Mouse (Mus musculus) hindbrain, embryonic 12.5 days (tissue): Measurements from ENCODE around the gene Pigs. TPM values are rescaled to one million over a fixed set of nuclear protein-coding genes. Genes with fewer than 3 reads are reported as not detected.

Experiments used
- ATAC-seq: fragments of 200-750 bp; cut with Nextera tagmentation; 2 replicates; pipeline ENCODE4 v1.8.0; 2017; ENCODE audit warnings: moderate TSS enrichment; ENCODE audit not compliant: low FRiP score
- H3K27ac ChIP-seq: fragments of 300-500 bp; sonication (generic); 2 replicates; pipeline ENCODE4 v1.5.1; 2016; ENCODE audit warnings: mild to moderate bottlenecking
- H3K27me3 ChIP-seq: fragments of 300-500 bp; sonication (generic); 2 replicates; pipeline ENCODE4 v1.6.1; 2016; ENCODE audit warnings: mild to moderate bottlenecking
- H3K36me3 ChIP-seq: fragments of 300-500 bp; sonication (generic); 2 replicates; pipeline ENCODE4 v1.6.1; 2016; ENCODE audit warnings: mild to moderate bottlenecking
- H3K4me1 ChIP-seq: fragments of 300-500 bp; sonication (generic); 2 replicates; pipeline ENCODE4 v1.6.1; 2016
- H3K4me2 ChIP-seq: fragments of 300-500 bp; sonication (generic); replicated peaks from 2 replicates; pipeline ENCODE4 v1.6.1; 2016; ENCODE audit warnings: mild to moderate bottlenecking
- H3K4me3 ChIP-seq: fragments of 300-500 bp; sonication (generic); 2 replicates; pipeline ENCODE4 v1.5.1; 2016; ENCODE audit warnings: mild to moderate bottlenecking
- H3K9ac ChIP-seq: fragments of 300-500 bp; sonication (generic); 2 replicates; pipeline ENCODE4 v1.6.1; 2016; ENCODE audit warnings: mild to moderate bottlenecking, moderate library complexity
- H3K9me3 ChIP-seq: fragments of 300-500 bp; sonication (generic); replicated peaks from 2 replicates; pipeline ENCODE4 v1.6.1; 2016; ENCODE audit warnings: mild to moderate bottlenecking
- WGBS: fragments of 180-500 bp; shearing (Covaris S2); methylation state at CpG from one replicate; pipeline ENCODE4 v1.1.7; 2016; 5-methylcytosine and 5-hydroxymethylcytosine counted together
- polyA plus RNA-seq: library from polyadenylated mRNA; unstranded; fragments of >200 nt; fragmentation: Nextera tagmentation; extraction: Ambion mirVana; gene quantifications from 2 replicates; pipeline ENCODE4 v1.2.1, GENCODE M21; 2016

The Pigs gene
- polyA plus RNA-seq = 76.9 and 77.1 TPM in 2 replicates

DNA sequence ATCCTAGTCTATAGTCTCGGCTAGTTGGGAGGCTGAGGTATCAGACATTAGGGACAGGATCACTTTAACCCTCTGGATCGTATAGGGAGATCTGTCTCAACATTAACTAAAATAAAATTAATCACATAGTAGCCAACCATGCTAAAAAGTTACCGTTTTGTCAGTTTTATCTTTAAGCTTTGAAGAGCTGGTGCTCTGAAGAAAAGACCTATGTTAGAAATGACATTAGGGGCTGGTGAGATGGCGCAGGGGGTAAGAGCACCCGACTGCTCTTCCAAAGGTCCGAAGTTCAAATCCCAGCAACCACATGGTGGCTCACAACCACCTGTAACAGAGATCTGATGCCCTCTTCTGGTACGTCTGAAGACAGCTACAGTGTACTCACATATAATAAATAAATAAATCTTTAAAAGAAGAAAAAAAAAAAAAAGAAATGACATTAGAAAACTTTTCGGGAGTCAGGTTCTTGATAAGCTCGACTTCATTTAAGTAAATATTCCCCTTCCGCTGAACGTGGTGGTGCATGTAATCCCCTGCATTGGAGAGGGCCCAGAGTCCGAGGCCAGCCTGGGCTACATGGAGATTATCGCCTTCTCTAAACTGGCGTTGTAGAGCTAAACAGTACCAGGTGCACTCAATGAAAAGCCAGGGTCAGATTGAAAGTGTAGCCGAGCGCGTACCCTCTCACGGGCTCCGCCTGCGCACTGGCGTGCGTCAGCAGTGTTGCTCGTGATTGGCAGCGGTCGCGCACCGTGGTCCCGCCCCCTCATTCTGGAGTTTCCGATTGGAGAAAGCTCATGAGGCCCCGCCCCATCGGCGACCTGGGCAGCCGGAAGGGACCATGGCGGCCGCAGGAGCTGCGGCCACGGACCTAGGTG is at the start of gene Pigs:
Pigs (plus strand) TSS at position 782 of the 878 bp plus-strand sequence.
- ATAC-seq = peak; percentile 93
- Histone ChIP-seq H3K9ac (peak within 1 kb of the TSS; percentile 84), H3K36me3 (peaks cover 8% of the 10 kb centered on the region), H3K9me3 (no peaks in the 10 kb centered on the region), H3K27ac (0 out of 2 replicates have a peak within 1 kb of the TSS, but pooled peaks have one; percentile 17), H3K4me2 (peak within 1 kb of the TSS; percentile 95), H3K4me1 (peaks cover 14% of the 10 kb centered on the region), H3K4me3 (peak within 1 kb of the TSS; percentile 92), H3K27me3 (no peaks in the 10 kb centered on the region)
- WGBS = 13% methylated on average over 36 of the region's 37 CpGs

DNA sequence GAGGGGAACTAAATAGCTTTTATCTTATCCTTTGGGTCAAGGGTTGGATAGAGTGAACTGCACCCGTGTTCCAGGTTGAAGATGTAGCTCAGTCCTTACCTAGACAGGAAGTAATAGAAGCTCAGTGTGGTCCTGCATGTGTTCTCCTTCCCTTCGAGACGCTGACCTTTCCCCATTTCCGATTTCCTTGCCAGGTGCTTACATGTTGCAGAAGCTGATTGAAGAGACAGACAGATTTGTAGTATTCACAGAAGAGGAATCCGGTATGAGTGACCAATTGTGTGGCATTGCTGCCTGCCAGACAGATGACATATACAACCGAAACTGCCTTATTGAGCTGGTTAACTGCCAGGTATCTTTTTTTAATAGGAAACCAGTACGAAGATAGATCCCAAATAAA is 49.4 kb upstream of the Pigs start:
- no peak overlapping the region for H3K4me3 ChIP-seq
- H3K4me1 ChIP-seq = no peaks in the 10 kb centered on the region
- no peak for ATAC-seq
- H3K36me3 ChIP-seq = peaks cover 94% of the 10 kb centered on the region
- no peaks in the 10 kb centered on the region for H3K27me3 ChIP-seq
- H3K9me3 ChIP-seq = no peaks in the 10 kb centered on the region
- H3K27ac ChIP-seq = no peak overlapping the region
- 93% methylated on average over 7 of the region's 7 CpGs for WGBS
- H3K4me2 ChIP-seq = no peak overlapping the region
- H3K9ac ChIP-seq = no peak overlapping the region

DNA sequence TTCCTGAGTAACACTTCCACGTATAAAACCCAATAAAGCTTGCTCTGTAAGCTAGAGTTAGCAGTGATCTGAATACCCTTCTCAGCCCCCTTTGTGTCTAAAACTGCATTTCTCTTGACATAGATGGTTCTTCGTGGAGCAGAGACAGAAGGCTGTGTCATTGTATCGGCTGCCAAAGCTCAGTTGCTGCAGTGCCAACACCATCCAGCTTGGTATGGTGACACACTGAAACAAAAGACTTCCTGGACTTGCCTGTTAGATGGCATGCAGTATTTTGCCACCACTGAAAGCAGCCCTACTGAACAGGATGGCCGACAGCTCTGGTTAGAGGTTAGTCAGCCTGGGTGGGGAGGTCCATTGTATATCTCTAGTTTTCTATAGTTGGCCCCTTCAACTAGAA is 48.6 kb upstream of the Pigs start:
- Histone ChIP-seq H3K4me2 (no peak overlapping the region), H3K9me3 (no peaks in the 10 kb centered on the region), H3K4me3 (no peak overlapping the region), H3K36me3 (peaks cover 94% of the 10 kb centered on the region), H3K27ac (no peak overlapping the region), H3K27me3 (no peaks in the 10 kb centered on the region), H3K9ac (no peak overlapping the region), H3K4me1 (no peaks in the 10 kb centered on the region)
- no peak for ATAC-seq
- WGBS = 91% methylated on average over 4 of the region's 4 CpGs

DNA sequence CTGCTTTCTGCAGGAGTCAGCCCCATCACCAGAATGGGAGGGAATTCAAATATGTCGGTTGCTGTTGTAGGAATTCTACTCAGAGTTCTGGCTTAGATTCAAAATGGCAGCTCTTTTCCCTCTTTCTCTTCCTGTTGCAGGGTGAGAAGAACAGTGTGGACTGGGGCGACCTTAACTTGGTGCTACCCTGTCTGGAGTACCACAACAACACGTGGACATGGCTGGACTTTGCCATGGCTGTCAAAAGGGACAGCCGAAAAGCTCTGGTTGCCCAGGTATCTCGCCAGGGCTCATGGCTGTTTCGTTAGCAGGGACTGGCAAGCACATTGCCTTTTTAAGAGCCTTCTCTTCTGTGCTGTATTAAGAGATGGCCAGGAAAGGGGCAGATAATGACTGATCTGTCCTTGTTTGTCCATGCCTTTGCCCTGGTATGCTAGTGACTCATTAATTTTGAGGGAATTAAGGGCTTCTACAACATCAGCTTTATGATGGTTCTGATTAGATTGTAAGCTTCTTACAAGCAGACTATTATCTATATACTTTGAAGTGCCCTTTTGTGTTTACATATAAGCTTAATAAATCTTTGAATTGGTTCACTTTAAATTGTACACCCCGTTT is 39.0 kb upstream of the Pigs start:
- no peak for ATAC-seq
- Histone ChIP-seq H3K4me2 (no peak overlapping the region), H3K9ac (no peak overlapping the region), H3K36me3 (peaks cover 83% of the 10 kb centered on the region), H3K27me3 (no peaks in the 10 kb centered on the region), H3K4me1 (no peaks in the 10 kb centered on the region), H3K4me3 (no peak overlapping the region), H3K9me3 (no peaks in the 10 kb centered on the region), H3K27ac (no peak overlapping the region)
- WGBS = 91% methylated on average over 7 of the region's 7 CpGs

DNA sequence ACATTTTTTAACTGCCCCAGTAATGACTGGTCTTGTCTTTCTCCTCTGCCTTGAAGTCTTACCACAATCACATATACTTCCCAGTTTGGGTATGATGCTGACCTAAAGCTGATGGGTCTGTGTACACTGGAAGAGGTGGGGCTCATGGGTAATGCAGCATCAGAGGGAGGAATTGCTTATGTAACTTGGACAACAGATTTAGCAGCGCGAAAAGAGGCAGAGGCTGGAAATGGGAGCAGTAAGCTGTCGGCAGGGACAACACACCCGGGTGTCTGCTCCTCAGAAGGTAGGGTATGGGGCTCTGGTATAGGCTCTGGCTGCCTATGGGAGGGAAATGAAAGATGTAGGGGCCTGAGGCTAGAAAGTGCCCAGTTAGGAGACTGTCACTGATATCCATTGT is 37.6 kb upstream of the Pigs start, which contains the start of gene BC030499:
BC030499 (plus strand) TSS at position 188 of the 400 bp plus-strand sequence.
- no peaks in the 10 kb centered on the region for H3K4me1 ChIP-seq
- 91% methylated on average over 4 of the region's 4 CpGs for WGBS
- no peak within 1 kb of the TSS for H3K4me2 ChIP-seq
- ATAC-seq = no peak
- no peaks in the 10 kb centered on the region for H3K27me3 ChIP-seq
- H3K9me3 ChIP-seq = no peaks in the 10 kb centered on the region
- no peak within 1 kb of the TSS for H3K4me3 ChIP-seq
- H3K9ac ChIP-seq = no peak within 1 kb of the TSS
- no peak within 1 kb of the TSS for H3K27ac ChIP-seq
- peaks cover 72% of the 10 kb centered on the region for H3K36me3 ChIP-seq

DNA sequence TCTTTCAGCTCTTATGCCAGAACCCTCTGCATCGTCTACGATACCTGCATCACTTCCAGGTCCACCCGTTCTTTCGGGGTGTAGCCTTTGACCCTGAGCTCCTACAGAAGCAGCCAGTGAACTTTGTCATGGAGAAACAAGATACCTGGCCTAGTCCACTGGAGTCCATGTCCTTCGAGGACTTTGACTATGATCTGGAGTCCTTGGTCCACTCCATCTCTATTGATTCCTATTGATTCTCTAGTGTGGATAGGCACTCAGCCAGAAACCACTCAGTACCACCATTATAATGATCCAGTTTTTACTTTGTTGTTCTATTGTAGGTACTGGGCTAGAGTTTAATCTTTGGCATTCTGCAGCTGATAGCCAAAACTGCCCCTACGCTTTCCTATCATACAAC is 33.6 kb upstream of the Pigs start:
- no peak overlapping the region for H3K27ac ChIP-seq
- no peaks in the 10 kb centered on the region for H3K27me3 ChIP-seq
- ATAC-seq = no peak
- no peak overlapping the region for H3K4me3 ChIP-seq
- H3K4me2 ChIP-seq = no peak overlapping the region
- 95% methylated on average over 6 of the region's 6 CpGs for WGBS
- peaks cover 41% of the 10 kb centered on the region for H3K36me3 ChIP-seq
- H3K4me1 ChIP-seq = no peaks in the 10 kb centered on the region
- no peaks in the 10 kb centered on the region for H3K9me3 ChIP-seq
- H3K9ac ChIP-seq = no peak overlapping the region

DNA sequence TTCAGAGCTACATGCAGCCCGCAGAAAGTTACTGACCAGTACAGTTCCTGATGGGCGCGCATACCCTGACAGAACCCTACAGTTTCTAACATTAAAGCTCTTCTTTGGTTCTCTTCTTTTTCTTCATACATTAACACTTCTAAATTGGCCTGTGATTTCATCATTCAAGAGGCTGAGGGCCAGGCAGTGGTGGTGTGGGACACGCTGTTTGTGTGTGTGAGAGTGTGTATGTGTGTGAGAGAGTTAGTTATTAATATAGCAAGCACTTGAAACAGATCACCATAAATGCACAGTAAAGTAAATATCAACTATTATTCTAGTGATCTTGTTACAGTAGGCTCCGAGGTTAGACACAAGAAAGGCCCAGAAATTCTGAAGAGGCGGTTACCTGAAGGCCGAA is 27.3 kb upstream of the Pigs start:
- Histone ChIP-seq H3K36me3 (peaks cover 21% of the 10 kb centered on the region), H3K9me3 (no peaks in the 10 kb centered on the region), H3K27me3 (no peaks in the 10 kb centered on the region), H3K27ac (no peak overlapping the region; the same call in 1 of the 2 replicates), H3K9ac (peak overlapping the region; percentile 49; the same call in 1 of the 2 replicates), H3K4me2 (peak overlapping the region; percentile 93), H3K4me1 (peaks cover 8% of the 10 kb centered on the region), H3K4me3 (peak overlapping the region; percentile 73)
- 74% methylated on average over 7 of the region's 7 CpGs for whole genome bisulfite sequencing
- ATAC-seq = peak; percentile 50; the same call in 1 of the 2 replicates

DNA sequence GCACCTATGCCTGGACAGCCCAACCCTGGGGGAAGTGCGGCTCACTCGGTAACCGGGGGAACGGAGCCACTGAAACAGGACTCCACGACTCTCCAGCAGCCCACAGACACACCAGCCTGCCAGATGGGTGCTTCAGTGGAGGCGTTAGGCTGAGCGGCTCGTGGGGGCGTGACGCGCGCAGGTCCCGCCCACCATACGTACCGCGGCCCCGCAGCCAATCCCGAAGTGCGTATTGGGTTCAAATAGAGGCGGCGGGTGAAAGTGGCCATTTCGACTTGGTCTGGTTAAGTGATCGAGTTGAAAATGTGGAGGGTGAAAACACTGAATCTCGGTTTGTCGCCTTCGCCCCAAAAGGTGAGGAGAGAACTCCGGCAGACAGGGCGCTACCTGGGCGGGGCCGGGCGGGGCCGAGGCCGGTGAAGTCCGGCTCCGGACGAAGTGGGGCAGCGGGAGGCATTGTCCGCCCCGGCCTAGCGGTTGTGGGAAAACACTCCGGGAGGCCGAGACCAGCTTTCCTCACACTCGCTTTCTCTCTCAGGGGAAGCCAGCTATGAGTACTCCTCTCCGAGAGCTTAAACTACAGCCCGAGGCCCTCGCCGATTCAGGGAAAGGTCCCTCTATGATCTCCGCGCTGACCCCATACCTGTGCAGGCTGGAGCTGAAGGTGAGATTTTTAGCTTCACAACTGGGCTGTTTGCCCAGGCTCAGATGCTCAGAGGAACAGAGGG is 26.7 kb upstream of the Pigs start, which contains the start of gene Spag5:
Spag5 (plus strand) TSS at position 173 of the 728 bp plus-strand sequence.
- Histone ChIP-seq H3K4me3 (peak within 1 kb of the TSS; percentile 73), H3K4me2 (peak within 1 kb of the TSS; percentile 93), H3K27me3 (no peaks in the 10 kb centered on the region), H3K9ac (peak within 1 kb of the TSS; percentile 66), H3K36me3 (peaks cover 18% of the 10 kb centered on the region), H3K4me1 (peaks cover 8% of the 10 kb centered on the region), H3K9me3 (no peaks in the 10 kb centered on the region), H3K27ac (no peak within 1 kb of the TSS; the same call in 1 of the 2 replicates)
- peak; percentile 100 for ATAC-seq
- WGBS = under 1% methylated on average over 49 of the region's 49 CpGs

DNA sequence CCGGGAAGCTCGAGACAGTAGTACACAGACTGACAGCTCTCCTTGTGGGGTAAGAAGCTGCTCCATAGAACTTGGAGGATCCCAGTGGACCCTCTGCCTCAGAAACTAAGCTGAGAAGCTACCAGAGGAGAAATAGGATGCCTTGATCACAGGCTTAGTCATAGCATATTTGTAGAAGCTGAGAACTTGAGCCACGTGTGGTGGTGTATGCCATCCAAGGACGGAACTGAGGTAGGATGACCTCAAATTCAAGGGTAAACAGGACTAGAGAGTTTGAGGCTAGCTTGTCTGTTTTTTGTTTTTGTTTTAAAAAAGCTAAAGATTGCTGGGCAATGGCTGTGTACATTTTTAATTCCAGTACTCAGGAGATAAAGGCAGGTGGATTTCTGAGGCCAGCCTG is 22.9 kb upstream of the Pigs start:
- Histone ChIP-seq H3K36me3 (peaks cover 29% of the 10 kb centered on the region), H3K27ac (no peak overlapping the region), H3K27me3 (no peaks in the 10 kb centered on the region), H3K4me3 (no peak overlapping the region), H3K4me1 (peaks cover 8% of the 10 kb centered on the region), H3K9me3 (no peaks in the 10 kb centered on the region), H3K9ac (no peak overlapping the region), H3K4me2 (no peak overlapping the region)
- no peak for ATAC-seq
- 90% methylated on average over 4 of the region's 4 CpGs for WGBS

DNA sequence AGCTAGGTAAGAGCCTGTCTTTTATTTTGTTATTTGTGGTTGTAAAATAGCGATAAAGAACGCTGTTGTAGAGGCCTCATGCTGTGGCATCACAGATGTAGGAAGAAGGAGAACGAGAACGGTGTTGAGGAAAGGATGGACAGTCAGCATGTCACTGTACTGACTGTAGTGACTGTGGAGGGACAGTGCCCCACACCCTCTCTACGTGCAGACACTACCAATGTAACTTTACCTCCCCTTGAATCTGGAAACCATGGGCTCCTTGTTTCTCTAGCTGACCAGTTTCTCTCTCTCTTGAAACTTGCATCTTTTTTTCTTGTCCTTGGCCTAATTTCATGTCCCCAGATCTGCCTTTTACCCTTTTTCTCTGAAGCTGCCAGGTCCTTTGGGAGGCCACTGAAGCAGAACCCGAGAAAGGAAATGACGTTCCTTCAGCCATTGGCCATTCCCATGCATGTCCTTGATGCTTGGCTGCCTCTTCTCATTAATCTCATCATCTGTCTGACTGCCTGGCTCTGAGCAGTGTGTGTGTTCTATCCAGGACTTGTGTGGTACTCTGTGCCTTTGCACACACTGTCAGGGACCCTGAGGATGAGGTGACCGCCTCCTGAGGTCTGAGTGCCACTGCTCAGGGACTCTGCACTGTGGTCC is 17.2 kb upstream of the Pigs start:
- WGBS = 85% methylated on average over 8 of the region's 8 CpGs

DNA sequence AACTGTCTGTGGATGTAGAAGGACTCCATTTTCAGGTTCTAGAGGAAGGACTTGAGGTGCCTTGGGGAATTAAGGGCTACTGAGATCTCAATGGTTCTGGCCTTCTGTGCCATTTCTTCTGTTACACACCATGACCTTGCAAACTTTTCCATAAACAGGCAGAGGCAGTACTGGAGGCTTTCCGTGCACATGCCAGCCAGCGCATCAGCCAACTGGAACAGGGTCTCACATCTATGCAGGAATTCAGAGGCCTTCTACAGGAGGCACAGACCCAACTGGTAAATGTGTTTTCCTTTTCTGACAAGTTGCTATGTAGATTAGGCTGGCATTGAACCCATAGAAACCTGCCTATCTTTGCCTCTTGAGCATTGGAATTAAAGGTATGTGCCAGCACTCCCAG is 14.6 kb upstream of the Pigs start:
- peaks cover 4% of the 10 kb centered on the region for H3K4me1 ChIP-seq
- H3K27me3 ChIP-seq = no peaks in the 10 kb centered on the region
- ATAC-seq = no peak
- no peaks in the 10 kb centered on the region for H3K9me3 ChIP-seq
- H3K27ac ChIP-seq = no peak overlapping the region
- H3K9ac ChIP-seq = no peak overlapping the region
- peaks cover 73% of the 10 kb centered on the region for H3K36me3 ChIP-seq
- H3K4me3 ChIP-seq = no peak overlapping the region
- H3K4me2 ChIP-seq = no peak overlapping the region
- 96% methylated on average over 2 of the region's 2 CpGs for WGBS

More for the DNA sequence above, 17.2 kb upstream of the Pigs start:
- Histone ChIP-seq H3K9ac (no peak overlapping the region), H3K27ac (no peak overlapping the region), H3K36me3 (peaks cover 54% of the 10 kb centered on the region), H3K4me1 (peaks cover 4% of the 10 kb centered on the region), H3K4me2 (no peak overlapping the region), H3K27me3 (no peaks in the 10 kb centered on the region), H3K4me3 (no peak overlapping the region), H3K9me3 (no peaks in the 10 kb centered on the region)
- no peak for ATAC-seq
